Comparison of ENCODE assay signal across 15 mouse cellular contexts in the genomic region with DNA sequence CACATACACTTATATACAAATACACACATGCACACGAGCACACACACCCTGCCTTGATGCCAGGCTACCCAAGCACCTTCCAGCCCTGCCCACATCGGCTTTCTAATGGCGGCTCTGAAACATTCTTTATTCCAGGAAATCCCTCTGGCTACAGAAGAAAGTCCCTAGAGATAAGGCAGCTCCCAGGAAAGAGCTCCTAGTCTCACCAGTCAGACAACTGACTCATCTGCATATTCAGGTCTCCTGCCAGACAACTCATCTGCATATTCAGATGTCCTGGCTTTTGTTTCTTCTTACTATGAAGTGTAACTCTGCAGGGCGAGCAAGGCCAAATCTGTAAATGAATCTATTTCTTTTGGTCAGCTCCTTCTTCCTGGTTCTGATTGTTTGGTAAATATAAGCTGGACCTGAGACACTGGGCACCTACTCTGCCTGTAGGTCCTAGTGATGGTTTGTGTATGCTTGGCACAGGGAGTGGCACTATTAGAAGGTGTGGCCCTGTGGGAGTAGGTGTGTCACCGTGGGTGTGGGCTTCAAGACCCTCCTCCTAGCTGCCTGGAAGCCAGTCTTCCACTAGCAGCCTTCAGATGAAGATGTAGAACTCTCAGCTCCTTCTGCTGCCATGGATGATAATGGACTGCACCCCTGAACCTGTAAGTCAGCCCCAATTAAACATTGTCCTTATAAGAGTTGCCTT. TPM values are rescaled to one million over a fixed set of nuclear protein-coding genes. Genes with fewer than 3 reads are reported as not detected.
A peak's percentile ranks its signal among the peaks of the same experiment; 100 is the strongest.
DNase-seq lines count a peak whose midpoint lies in the region; ATAC-seq and TF ChIP-seq lines count a peak whose summit lies in the region.
"Had no signal": no experiment of that assay in that cellular context is flagged by ENCODE, and none has a peak within 500 bp of the region (broad histone marks: within the 10 kb centered on the region; RNA-seq: fewer than 3 reads in every experiment).

No protein-coding gene starts in this region.

- DNase-seq in kidney, postnatal 0 days (ENCODE audit: low spot score), result no peak
- DNase-seq in kidney, adult 9 months, result no peak
- peak; percentile 25 for DNase-seq in MEL (ENCODE audit: low read depth, low spot score)
- DNase-seq in cerebellum, adult 18-20 months, result no peak
- no peak for DNase-seq in gastrocnemius, postnatal 10 days
- DNase-seq: adrenal gland, postnatal 25 days; cerebellum, adult 2 months; heart, adult 18-20 months had no signal

- no peaks in the 10 kb centered on the region for H3K27me3 ChIP-seq in erythroblast, embryonic 14.5 days (ENCODE audit: control insufficient read depth)
- H3K27me3 ChIP-seq in kidney, postnatal 0 days (ENCODE audit: insufficient read depth, low read length), result no peaks in the 10 kb centered on the region
- H3K27me3 ChIP-seq in MEL (ENCODE audit: control insufficient read depth in 1 of 2, insufficient read depth in 2 of 2, low read length in 2 of 2), result no peaks in the 10 kb centered on the region
- no peaks in the 10 kb centered on the region for H3K27me3 ChIP-seq in liver, embryonic 15.5 days
- H3K27me3 ChIP-seq: hindbrain, embryonic 15.5 days; limb, embryonic 12.5 days; neural tube, embryonic 12.5 days; Patski had no signal

- H3K36me3 ChIP-seq in erythroblast, embryonic 14.5 days (ENCODE audit: control insufficient read depth), result peaks cover 96% of the 10 kb centered on the region
- H3K36me3 ChIP-seq in kidney, postnatal 0 days (ENCODE audit: insufficient read depth, low read length), result no peaks in the 10 kb centered on the region
- peaks cover 0 to 7% of the 10 kb centered on the region in 2 experiments; a peak in 2 of 4 replicates for H3K36me3 ChIP-seq in MEL (ENCODE audit: control insufficient read depth in 1 of 2, insufficient read depth in 2 of 2, low read length in 2 of 2)
- H3K36me3 ChIP-seq in liver, embryonic 15.5 days (replicated peaks), result peaks cover 59% of the 10 kb centered on the region
- H3K36me3 ChIP-seq: hindbrain, embryonic 15.5 days; limb, embryonic 12.5 days had no signal

- no peak for TF ChIP-seq RAD21 in MEL (IDR thresholded peaks at IDR 0.05; ENCODE audit: low read depth, low read length)

- H3K9ac ChIP-seq in kidney, postnatal 0 days (ENCODE audit: low read depth, low read length), result no peak overlapping the region
- no peak overlapping the region for H3K9ac ChIP-seq in MEL (ENCODE audit: control insufficient read depth, low read depth, low read length, poor library complexity, severe bottlenecking)
- peak overlapping the region; percentile 47 for H3K9ac ChIP-seq in liver, embryonic 15.5 days
- H3K9ac ChIP-seq: hindbrain, embryonic 15.5 days; limb, embryonic 12.5 days; neural tube, embryonic 12.5 days had no signal

- ATAC-seq in erythroblast, adult 5-6 weeks (replicated peaks; ENCODE audit: low FRiP score, poor library complexity, severe bottlenecking), result no peak
- ATAC-seq in kidney, postnatal 0 days (replicated peaks; ENCODE audit: low FRiP score, low read depth), result no peak
- ATAC-seq in liver, embryonic 15.5 days (ENCODE audit: insufficient read depth), result peak; percentile 72
- ATAC-seq: Patski had no signal

- H3K4me1 ChIP-seq in erythroblast, embryonic 14.5 days (ENCODE audit: control insufficient read depth), result peaks cover 81% of the 10 kb centered on the region
- peaks cover 31% of the 10 kb centered on the region; the same call in 1 of the 2 replicates for H3K4me1 ChIP-seq in kidney, postnatal 0 days (replicated peaks; ENCODE audit: insufficient read depth, low read length)
- peaks cover 0 to 21% of the 10 kb centered on the region in 2 experiments; a peak in 3 of 4 replicates for H3K4me1 ChIP-seq in MEL (ENCODE audit: control insufficient read depth in 1 of 2, insufficient read depth in 2 of 2, low read length in 2 of 2)
- H3K4me1 ChIP-seq in liver, embryonic 15.5 days (replicated peaks), result peaks cover 77% of the 10 kb centered on the region

- 59% methylated on average over 5 of the region's 5 CpGs for WGBS in kidney, postnatal 0 days
- WGBS in liver, embryonic 15.5 days (ENCODE audit: insufficient replicate concordance), result 40% methylated on average over 5 of the region's 5 CpGs

- no peak for TF ChIP-seq CTCF in kidney, postnatal 0 days (IDR thresholded peaks at IDR 0.05; ENCODE audit: low read depth)
- no peak for TF ChIP-seq CTCF in MEL (IDR thresholded peaks at IDR 0.05 in 2 of 3, conservative IDR thresholded peaks at IDR 0.05 in 1 of 3; ENCODE audit: control insufficient read depth in 1 of 3, insufficient read depth in 1 of 3, low read depth in 2 of 3, low read length in 3 of 3, poor library complexity in 1 of 3, severe bottlenecking in 1 of 3)

- peak overlapping the region; percentile 60 for H3K4me3 ChIP-seq in erythroblast, embryonic 14.5 days (replicated peaks)
- H3K4me3 ChIP-seq in kidney, postnatal 0 days (replicated peaks; ENCODE audit: low read depth, low read length), result no peak overlapping the region
- H3K4me3 ChIP-seq in MEL (ENCODE audit: control insufficient read depth in 1 of 2, insufficient read depth in 1 of 2, low read depth in 2 of 2, low read length in 2 of 2), result no peak overlapping the region
- H3K4me3 ChIP-seq in liver, embryonic 15.5 days (replicated peaks), result peak overlapping the region; percentile 39
- H3K4me3 ChIP-seq: hindbrain, embryonic 15.5 days; limb, embryonic 12.5 days; neural tube, embryonic 12.5 days had no signal

- H3K9me3 ChIP-seq in erythroblast, embryonic 14.5 days (ENCODE audit: control insufficient read depth, low read length), result no peaks in the 10 kb centered on the region
- H3K9me3 ChIP-seq in kidney, postnatal 0 days (replicated peaks; ENCODE audit: low read length), result no peaks in the 10 kb centered on the region
- H3K9me3 ChIP-seq in MEL (replicated peaks; ENCODE audit: insufficient read depth, low read length), result no peaks in the 10 kb centered on the region
- no peaks in the 10 kb centered on the region for H3K9me3 ChIP-seq in liver, embryonic 15.5 days (replicated peaks)
- H3K9me3 ChIP-seq: hindbrain, embryonic 15.5 days; limb, embryonic 12.5 days; neural tube, embryonic 12.5 days had no signal

- TF ChIP-seq EP300 in MEL (IDR thresholded peaks at IDR 0.05; ENCODE audit: low read depth in 1 of 2, low read length in 2 of 2), result no peak

- H3K4me2 ChIP-seq in kidney, postnatal 0 days (ENCODE audit: low read length), result no peak overlapping the region
- peak overlapping the region; percentile 56 for H3K4me2 ChIP-seq in liver, embryonic 15.5 days
- H3K4me2 ChIP-seq: hindbrain, embryonic 15.5 days; limb, embryonic 12.5 days; neural tube, embryonic 12.5 days had no signal

- H3K79me2 ChIP-seq in MEL (ENCODE audit: control insufficient read depth, insufficient read depth, low read length, poor library complexity), result no peaks in the 10 kb centered on the region

- peak overlapping the region; percentile 70 for H3K27ac ChIP-seq in kidney, postnatal 0 days
- H3K27ac ChIP-seq in MEL (ENCODE audit: control insufficient read depth, low read depth, low read length), result no peak overlapping the region
- peak overlapping the region; percentile 82 for H3K27ac ChIP-seq in liver, embryonic 15.5 days (replicated peaks)
- H3K27ac ChIP-seq: hindbrain, embryonic 15.5 days; limb, embryonic 12.5 days; neural tube, embryonic 12.5 days had no signal

- TF ChIP-seq POLR2A in MEL (IDR thresholded peaks at IDR 0.05; ENCODE audit: control insufficient read depth in 1 of 2, insufficient read depth in 1 of 2, low read depth in 1 of 2, low read length in 2 of 2, poor library complexity in 1 of 2), result no peak

RNA-seq across cellular contexts. Expression of gene Omp, which starts 12.5 kb away (rescaled TPM):
- polyA plus RNA-seq in erythroblast, embryonic 14.5 days (2012), result 0.37 and 0.42 TPM in 2 replicates
- total RNA-seq in erythroblast, adult 5-6 weeks (2015; ENCODE audit: low replicate concordance), result 4.8 and 5.0 TPM in 2 replicates
- 11.2 and 20.9 TPM in 2 replicates for total RNA-seq in erythroblast, adult 5-6 weeks (2017; ENCODE audit: low replicate concordance)
- 0.38 and 0.50 TPM in 2 replicates for polyA plus RNA-seq in kidney, postnatal 0 days (2015; fragmentation: Nextera tagmentation; extraction: Ambion mirVana)
- 0.08 TPM in 1 of 2 replicates, not detected in the other for total RNA-seq in MEL (2012; rRNA removed)
- under 1 TPM in 1 of 2 experiments, not detected in 1; 0.07 TPM for polyA plus RNA-seq in MEL (2012; ENCODE audit: insufficient read depth in 1 of 2, insufficient read length in 2 of 2, low read depth in 1 of 2, low replicate concordance in 2 of 2, missing spikeins in 1 of 2)
- polyA plus RNA-seq in liver, embryonic 15.5 days (2015; fragmentation: Nextera tagmentation; extraction: Ambion mirVana), result 0.54 and 0.78 TPM in 2 replicates
- total RNA-seq in gastrocnemius, postnatal 10 days (2021), result under 1 TPM; 0.21 to 0.27 TPM
- total RNA-seq: heart, adult 18-20 months had no signal

RNA-seq across cellular contexts. Expression of gene Capn5, which starts 20.3 kb away (rescaled TPM):
- polyA plus RNA-seq in erythroblast, embryonic 14.5 days (2012), result 6.8 and 7.1 TPM in 2 replicates
- 18.0 and 21.7 TPM in 2 replicates for total RNA-seq in erythroblast, adult 5-6 weeks (2015; ENCODE audit: low replicate concordance)
- 20.1 and 31.3 TPM in 2 replicates for total RNA-seq in erythroblast, adult 5-6 weeks (2017; ENCODE audit: low replicate concordance)
- polyA plus RNA-seq in kidney, postnatal 0 days (2015; fragmentation: Nextera tagmentation; extraction: Ambion mirVana), result 12.9 and 13.0 TPM in 2 replicates
- total RNA-seq in MEL (2012; rRNA removed), result 0.04 and 0.26 TPM in 2 replicates
- under 1 TPM in 1 of 2 experiments, not detected in 1; 0.54 TPM for polyA plus RNA-seq in MEL (2012; ENCODE audit: insufficient read depth in 1 of 2, insufficient read length in 2 of 2, low read depth in 1 of 2, low replicate concordance in 2 of 2, missing spikeins in 1 of 2)
- 14.3 and 15.5 TPM in 2 replicates for polyA plus RNA-seq in liver, embryonic 15.5 days (2015; fragmentation: Nextera tagmentation; extraction: Ambion mirVana)
- 1 to 10 TPM; 4.7 TPM for total RNA-seq in gastrocnemius, postnatal 10 days (2021)

RNA-seq across cellular contexts. Expression of gene Myo7a, which starts 38.5 kb away (rescaled TPM):
- 0.01 and 0.11 TPM in 2 replicates for polyA plus RNA-seq in erythroblast, embryonic 14.5 days (2012)
- total RNA-seq in erythroblast, adult 5-6 weeks (2015; ENCODE audit: low replicate concordance), result 4.4 and 12.7 TPM in 2 replicates
- 2.8 and 7.0 TPM in 2 replicates for total RNA-seq in erythroblast, adult 5-6 weeks (2017; ENCODE audit: low replicate concordance)
- polyA plus RNA-seq in kidney, postnatal 0 days (2015; fragmentation: Nextera tagmentation; extraction: Ambion mirVana), result 7.6 and 8.7 TPM in 2 replicates
- total RNA-seq in MEL (2012; rRNA removed), result 1.3 and 1.4 TPM in 2 replicates
- 1 to 10 TPM in 1 of 2 experiments, not detected in 1; 7.5 TPM for polyA plus RNA-seq in MEL (2012; ENCODE audit: insufficient read depth in 1 of 2, insufficient read length in 2 of 2, low read depth in 1 of 2, low replicate concordance in 2 of 2, missing spikeins in 1 of 2)
- 8.8 and 9.8 TPM in 2 replicates for polyA plus RNA-seq in liver, embryonic 15.5 days (2015; fragmentation: Nextera tagmentation; extraction: Ambion mirVana)
- total RNA-seq in gastrocnemius, postnatal 10 days (2021), result 1 to 10 TPM; 7.0 TPM

RNA-seq across cellular contexts. Expression of gene B3gnt6, which starts 41.5 kb away (rescaled TPM):
- 0.02 TPM in 1 of 2 replicates, not detected in the other for polyA plus RNA-seq in erythroblast, embryonic 14.5 days (2012)
- total RNA-seq in erythroblast, adult 5-6 weeks (2015; ENCODE audit: low replicate concordance), result not detected in 2 replicates
- total RNA-seq in erythroblast, adult 5-6 weeks (2017; ENCODE audit: low replicate concordance), result not detected in 2 replicates
- 0.13 and 0.20 TPM in 2 replicates for polyA plus RNA-seq in kidney, postnatal 0 days (2015; fragmentation: Nextera tagmentation; extraction: Ambion mirVana)
- total RNA-seq in MEL (2012; rRNA removed), result 0.12 TPM in 1 of 2 replicates, not detected in the other
- polyA plus RNA-seq in MEL (2012; ENCODE audit: insufficient read depth in 1 of 2, insufficient read length in 2 of 2, low read depth in 1 of 2, low replicate concordance in 2 of 2, missing spikeins in 1 of 2), result under 1 TPM in 1 of 2 experiments, not detected in 1; 0.08 TPM
- polyA plus RNA-seq in liver, embryonic 15.5 days (2015; fragmentation: Nextera tagmentation; extraction: Ambion mirVana), result 0.08 TPM in 1 of 2 replicates, not detected in the other
- total RNA-seq in gastrocnemius, postnatal 10 days (2021), result not detected
- total RNA-seq: heart, adult 18-20 months had no signal
- polyA plus RNA-seq: limb, embryonic 12.5 days had no signal

Comparison
In these comparisons a context has a peak if more than half of its experiments do, and no peak if none do; other contexts are left out.
1. H3K4me3 ChIP-seq: peak in erythroblast, embryonic 14.5 days (single experiment) and liver, embryonic 15.5 days (single experiment); none in kidney, postnatal 0 days (single experiment) and MEL (0 of 2).